Mouse (Mus musculus) embryo, embryonic 10 days (tissue): Measurements from ENCODE around the gene Rab43.

ENCODE experiments used
- DNase-seq: peaks from one replicate; pipeline ENCODE4 v3.0.0-alpha.2; 2015; ENCODE audit warnings: low spot score

The Rab43 gene

GRCm38 (mm10) chr6:87811675-87812338 lies at the start of gene Rab43:
Rab43 (minus strand) TSS chr6:87812164.
- peak; percentile 91 for DNase-seq

- DNase-seq: no peak
Measured at GRCm38 (mm10) chr6:87857071-87857470, 45.1 kb upstream of the Rab43 start.

DNA sequence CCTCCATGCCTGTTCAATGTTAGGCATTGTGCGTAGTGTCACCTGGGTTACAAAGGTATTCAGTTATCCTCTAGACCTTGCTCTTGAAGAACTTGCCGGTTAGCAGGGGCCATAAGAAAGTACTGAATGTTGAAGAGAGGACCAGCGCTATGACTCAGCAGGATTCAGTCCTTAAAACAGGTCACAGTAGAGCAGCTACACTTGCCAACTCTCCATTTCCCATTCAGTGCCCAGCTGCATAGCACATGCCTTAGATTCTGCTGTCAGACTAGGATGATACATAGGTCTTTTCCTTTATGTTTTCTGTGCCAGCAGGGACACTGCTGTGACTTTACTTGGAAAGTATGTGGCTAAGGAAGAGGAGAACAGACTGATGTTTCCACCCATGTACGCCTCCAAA lies 41.5 kb upstream of the Rab43 start:
- DNase-seq: no peak

- DNase-seq: no peak
Measured at GRCm38 (mm10) chr6:87851871-87852270, 39.9 kb upstream of the Rab43 start.

- DNase-seq: peak; percentile 98
Measured at GRCm38 (mm10) chr6:87850900-87851614, 39.1 kb upstream of the Rab43 start, which contains the start of gene Cnbp. Cnbp (minus strand) TSS chr6:87851106.

DNA sequence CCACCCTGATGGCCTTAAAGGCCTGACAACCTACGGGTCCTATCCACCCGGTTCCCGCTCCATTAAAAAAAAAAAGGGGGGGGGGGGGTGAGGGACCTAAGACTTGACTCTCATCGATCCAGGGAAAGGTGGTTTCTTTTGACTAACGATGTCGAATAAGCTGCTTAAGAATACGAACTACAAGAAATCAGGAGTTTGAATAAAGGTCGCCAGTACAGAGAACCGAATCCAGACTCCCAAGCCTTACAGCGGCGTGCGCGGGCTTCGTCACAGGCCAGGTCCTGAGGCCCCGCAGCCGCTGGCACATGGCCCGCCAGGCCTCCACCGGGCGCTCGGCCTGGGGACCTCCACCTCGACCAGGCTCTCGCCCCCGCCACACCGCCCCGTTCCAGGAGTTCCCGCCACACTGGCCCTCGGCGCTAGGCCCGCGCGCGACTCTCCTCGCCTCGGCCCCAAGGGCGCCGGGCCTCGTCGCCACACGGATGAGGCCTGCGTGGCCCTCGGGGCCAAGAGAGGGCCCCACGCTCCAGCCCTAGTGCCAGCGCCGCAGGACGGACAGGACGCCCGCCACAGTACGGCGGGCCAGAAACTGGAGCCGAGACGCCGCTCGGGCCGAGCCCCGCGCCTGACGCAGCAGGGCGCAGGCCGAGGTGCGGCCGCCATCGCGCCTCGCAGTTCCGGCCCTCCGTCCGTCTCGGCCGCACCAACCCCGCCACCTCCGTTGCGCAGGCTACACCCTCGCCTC lies 38.4 kb upstream of the Rab43 start:
- DNase-seq: peak; percentile 53

DNA sequence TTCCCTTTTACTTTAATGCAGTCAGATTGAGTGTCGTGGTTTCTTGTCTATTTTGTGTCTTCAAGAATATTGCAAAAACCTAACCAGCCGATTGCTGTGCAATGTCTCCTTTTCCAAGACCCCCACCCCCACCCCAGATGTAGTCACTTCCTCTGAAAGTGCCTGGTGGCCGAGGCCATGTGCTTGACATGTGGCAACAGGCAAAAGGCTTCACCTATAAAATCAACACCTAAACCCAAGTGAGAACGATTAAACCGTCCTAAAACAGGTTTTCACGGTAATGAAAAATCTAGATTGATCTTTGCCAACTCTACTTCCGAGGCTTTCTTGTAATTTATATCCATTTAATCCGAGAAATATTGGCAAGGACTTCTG lies 37.8 kb upstream of the Rab43 start:
- peak; percentile 63 for DNase-seq

DNA sequence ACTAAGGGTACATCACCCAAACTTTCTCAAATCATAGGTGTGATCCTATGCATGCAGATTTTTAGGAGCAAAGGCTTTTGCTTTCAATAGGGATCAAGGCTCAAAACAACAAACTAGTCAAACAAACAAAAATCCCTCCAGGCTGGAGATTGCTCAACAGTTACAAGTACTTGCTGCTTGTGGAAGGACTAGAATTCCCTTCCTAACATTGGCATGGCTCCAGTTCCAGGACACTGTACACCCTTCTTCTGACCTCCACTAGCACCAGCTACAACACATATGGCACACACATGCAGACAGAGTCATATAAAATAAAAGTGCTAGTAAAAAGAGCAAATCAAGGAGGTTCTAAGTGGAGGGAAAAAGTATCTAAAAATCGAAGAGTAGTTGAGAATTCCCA lies 34.8 kb upstream of the Rab43 start:
- no peak for DNase-seq

DNA sequence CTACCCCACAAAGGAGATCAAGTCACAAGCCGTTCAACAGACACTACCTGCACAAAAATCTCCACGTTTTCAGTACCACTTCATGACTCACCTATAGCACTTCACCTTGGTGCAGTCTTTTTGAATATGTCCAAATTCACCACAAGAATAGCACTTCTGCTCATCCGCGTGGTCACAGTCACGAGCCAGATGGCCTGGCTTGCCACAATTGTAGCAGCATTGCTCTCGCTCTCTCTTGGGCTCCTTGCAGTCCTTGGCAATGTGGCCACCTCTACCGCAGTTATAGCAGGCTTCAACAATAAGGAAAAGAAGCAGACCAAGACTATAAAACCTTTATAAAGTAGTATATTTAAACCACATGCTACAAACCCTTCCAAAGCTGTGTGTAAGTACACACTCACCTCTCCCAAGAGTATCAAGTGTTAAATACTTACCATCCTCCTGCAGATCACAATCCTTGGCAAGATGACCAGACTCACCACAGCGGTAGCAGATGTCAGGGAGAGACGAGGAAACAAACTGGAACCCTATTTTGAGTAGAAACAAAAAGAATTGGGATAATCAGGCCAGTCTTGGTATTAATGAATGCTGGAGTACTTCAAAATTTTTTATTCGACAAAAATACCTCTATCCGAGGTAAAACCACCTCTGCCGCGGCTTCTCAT lies 33.2 kb upstream of the Rab43 start:
- DNase-seq: no peak

DNA sequence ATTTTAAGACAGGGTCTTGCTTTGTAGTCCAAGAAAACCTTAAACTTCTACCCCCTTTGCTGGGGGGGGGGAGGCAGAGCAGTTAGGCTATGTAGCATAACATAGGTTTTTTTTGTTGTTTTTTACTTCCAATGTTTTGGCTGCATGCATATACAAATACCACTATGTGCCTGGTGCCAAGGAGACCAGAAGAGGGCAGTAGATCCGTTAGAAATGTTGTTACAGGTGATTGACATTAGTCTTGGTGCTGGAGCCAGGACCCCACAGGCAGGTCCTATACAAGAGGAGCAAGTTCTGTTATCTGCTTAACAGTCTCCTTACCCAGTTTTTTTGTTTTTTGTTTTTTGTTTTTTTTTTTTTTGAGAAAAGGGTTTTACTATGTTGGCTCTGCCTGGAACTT lies 30.3 kb upstream of the Rab43 start:
- DNase-seq: peak; percentile 42

- no peak for DNase-seq
Measured at GRCm38 (mm10) chr6:87841635-87842034, 29.7 kb upstream of the Rab43 start.

DNA sequence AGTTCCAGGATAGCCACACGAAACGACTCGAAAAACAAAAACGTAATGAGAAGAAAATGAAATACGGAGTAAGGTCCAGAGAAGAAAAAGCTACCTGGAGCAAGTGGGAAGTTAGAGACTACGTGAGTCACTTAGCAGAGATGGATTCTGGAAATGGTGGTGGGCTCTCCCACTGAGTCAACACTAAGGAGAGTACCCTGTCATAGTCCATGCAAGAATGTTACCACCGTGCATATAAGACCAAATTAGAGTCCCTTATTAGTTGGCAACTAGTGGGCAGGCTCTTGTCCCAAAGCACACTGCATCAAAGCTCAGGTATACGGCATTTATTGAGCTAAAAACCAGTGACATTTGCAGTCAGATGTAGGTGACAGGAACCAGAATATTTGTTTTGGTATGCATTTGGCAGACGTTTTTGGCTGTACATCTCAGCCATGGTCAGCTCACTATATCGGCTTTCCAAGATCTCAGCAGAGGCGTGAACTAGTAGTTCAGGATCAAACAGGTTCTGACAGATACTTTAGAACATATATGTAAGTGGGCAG lies 27.9 kb upstream of the Rab43 start:
- no peak for DNase-seq

GRCm38 (mm10) chr6:87838551-87839197 lies 26.7 kb upstream of the Rab43 start, which contains the start of gene Isy1:
Isy1 (minus strand) TSS chr6:87838798.
- DNase-seq: peak; percentile 98

- DNase-seq: no peak
Measured at GRCm38 (mm10) chr6:87835695-87836094, 23.7 kb upstream of the Rab43 start, which contains the start of gene Gm45140. Gm45140 (minus strand) TSS chr6:87835795.

GRCm38 (mm10) chr6:87820366-87820765 lies 8.4 kb upstream of the Rab43 start:
- DNase-seq: no peak

DNA sequence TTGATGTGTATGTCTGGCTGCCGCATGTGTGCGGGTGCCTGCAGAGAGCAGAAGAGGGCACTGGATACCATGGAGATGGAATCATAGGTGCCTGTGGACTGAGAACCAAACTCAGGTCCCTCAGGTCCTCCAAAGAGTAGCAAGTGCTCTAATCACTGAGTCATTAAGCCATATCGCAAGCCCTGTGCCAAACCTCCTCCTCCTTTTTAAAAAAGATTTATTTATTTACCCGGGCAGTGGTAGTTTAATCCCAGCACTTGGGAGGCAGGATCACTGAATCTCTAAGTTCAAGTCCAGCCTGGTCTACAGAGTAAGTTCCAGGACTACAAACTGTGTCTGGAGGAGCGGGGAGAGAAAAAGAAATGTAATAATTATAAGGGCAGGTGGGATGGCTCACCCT lies 2.5 kb upstream of the Rab43 start:
- DNase-seq: no peak

GRCm38 (mm10) chr6:87812656-87813055 lies 692 bp upstream of the Rab43 start:
- DNase-seq: no peak

GRCm38 (mm10) chr6:87810713-87811669 lies 973 bp downstream of the Rab43 start:
- DNase-seq: peak; percentile 54

DNA sequence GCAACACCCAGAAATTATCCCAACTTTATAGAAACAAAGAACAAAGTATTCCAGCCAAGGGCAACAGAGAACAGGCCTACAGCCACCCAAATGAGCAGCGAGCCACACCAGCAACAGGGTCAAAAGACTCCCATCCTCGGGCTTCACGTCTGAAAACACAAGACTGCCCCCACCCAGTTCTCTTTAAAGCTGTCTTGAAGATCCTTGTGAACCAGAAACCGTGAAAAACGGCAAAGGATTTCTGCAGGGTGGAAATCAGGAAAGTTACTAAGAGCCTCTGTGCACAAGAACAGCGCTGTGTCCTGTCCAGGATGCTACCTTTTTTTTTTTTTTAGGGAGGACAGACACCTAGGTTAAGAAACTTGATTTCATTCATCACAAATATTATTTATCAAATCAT lies 1.7 kb downstream of the Rab43 start:
- DNase-seq: no peak

- no peak for DNase-seq
Measured at GRCm38 (mm10) chr6:87809651-87810161, 2.3 kb downstream of the Rab43 start.
